Mouse (Mus musculus): ENCODE measurements at regions not wholly inside any gene's neighbourhood (a gene's known extent, or its start where the extent isn't known, plus 50 kb on each side); places are given as distances from the start of the nearest gene placed in this dataset.

DNA sequence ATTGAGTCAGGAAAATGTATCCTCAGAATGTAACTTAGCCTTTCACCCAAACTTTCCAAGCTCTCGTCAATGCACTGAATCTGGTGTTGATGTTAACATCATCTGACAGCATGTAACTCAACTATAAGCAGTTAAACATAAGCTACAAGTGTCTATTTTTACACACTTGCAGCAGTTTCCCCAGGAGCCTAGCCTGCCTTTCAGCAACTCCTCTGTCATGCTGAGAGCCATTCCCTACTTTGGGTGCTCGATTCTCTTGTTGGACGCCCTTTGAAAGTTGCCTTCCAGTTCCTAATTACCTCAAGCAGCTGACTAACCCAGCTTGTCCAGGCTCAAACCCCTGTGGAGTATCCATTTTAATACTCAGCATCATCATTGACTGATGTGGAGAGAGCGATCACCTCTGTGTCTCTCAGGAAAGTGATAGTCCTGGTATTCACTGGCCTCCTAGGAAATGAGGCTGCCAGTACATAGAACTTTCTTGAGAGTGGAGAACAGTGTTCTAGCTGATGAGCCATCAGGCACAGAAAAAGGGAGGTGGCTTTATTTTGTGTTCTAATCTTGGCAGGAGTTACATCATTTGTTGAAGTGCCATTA, 396.8 kb upstream of the Acvr2a start:
- H3K4me3 ChIP-seq, result no peak overlapping the region
- H3K9ac ChIP-seq (ENCODE audit: low read depth, low read length), result no peak overlapping the region
- 51% methylated on average over 4 of the region's 4 CpGs for WGBS
- TF ChIP-seq POLR2A (IDR thresholded peaks at IDR 0.05; ENCODE audit: insufficient read depth, low read depth, low read length) (no peak), CTCF (IDR thresholded peaks at IDR 0.05) (no peak), EP300 (IDR thresholded peaks at IDR 0.05; ENCODE audit: insufficient read depth, low read depth, low read length) (no peak)
- H3K79me2 ChIP-seq (replicated peaks; ENCODE audit: control insufficient read depth, insufficient read depth, low read length), result no peaks in the 10 kb centered on the region
- H3K27me3 ChIP-seq (ENCODE audit: control insufficient read depth, insufficient read depth, low read length), result no peaks in the 10 kb centered on the region
- H3K36me3 ChIP-seq (ENCODE audit: control insufficient read depth, insufficient read depth, low read length), result no peaks in the 10 kb centered on the region
- no peaks in the 10 kb centered on the region; the same call in 1 of the 2 replicates for H3K4me1 ChIP-seq (ENCODE audit: control insufficient read depth, insufficient read depth, low read length)
- peak overlapping the region; percentile 34 for H3K27ac ChIP-seq
- DNase-seq, result peak in 1 of 2 experiments; percentile 8
- intact Hi-C loops (cut with DNase I), result no loop called here

DNA sequence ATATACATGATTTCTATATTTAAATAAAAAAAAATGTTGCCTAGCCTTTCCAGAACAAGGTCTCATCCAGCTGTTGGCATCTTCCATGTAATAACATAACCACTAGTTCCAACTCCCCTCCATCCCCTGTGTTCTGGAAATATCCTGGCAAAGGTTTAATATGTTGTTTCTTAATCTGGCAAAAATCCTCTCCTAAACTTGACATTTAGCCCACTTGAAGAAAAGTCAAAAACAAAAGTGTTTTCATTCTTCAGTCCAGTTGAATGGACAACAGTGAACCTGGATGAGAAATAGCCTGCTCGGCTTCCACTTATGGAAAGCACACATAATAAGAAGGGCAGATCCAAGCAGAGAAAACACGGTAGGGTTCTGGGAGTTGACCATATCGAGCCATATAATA, 393.1 kb upstream of the Acvr2a start:
- Histone ChIP-seq H3K4me3 (no peak overlapping the region), H3K4me1 (ENCODE audit: control insufficient read depth, insufficient read depth, low read length) (peaks cover 1% of the 10 kb centered on the region; the same call in 1 of the 2 replicates), H3K27ac (no peak overlapping the region), H3K27me3 (ENCODE audit: control insufficient read depth, insufficient read depth, low read length) (no peaks in the 10 kb centered on the region), H3K9ac (ENCODE audit: low read depth, low read length) (no peak overlapping the region), H3K79me2 (replicated peaks; ENCODE audit: control insufficient read depth, insufficient read depth, low read length) (no peaks in the 10 kb centered on the region), H3K36me3 (ENCODE audit: control insufficient read depth, insufficient read depth, low read length) (no peaks in the 10 kb centered on the region)
- intact Hi-C loops (cut with DNase I), result no loop called here
- no peak for DNase-seq
- TF ChIP-seq CTCF (IDR thresholded peaks at IDR 0.05), result no peak
- TF ChIP-seq EP300 (IDR thresholded peaks at IDR 0.05; ENCODE audit: insufficient read depth, low read depth, low read length), result no peak
- no peak for TF ChIP-seq POLR2A (IDR thresholded peaks at IDR 0.05; ENCODE audit: insufficient read depth, low read depth, low read length)
- WGBS, result 68% methylated on average over 3 of the region's 3 CpGs

GRCm38 (mm10) chr2:48423861-48424442, 390.0 kb upstream of the Acvr2a start:
- no peak for TF ChIP-seq CTCF (IDR thresholded peaks at IDR 0.05)
- TF ChIP-seq EP300 (IDR thresholded peaks at IDR 0.05; ENCODE audit: insufficient read depth, low read depth, low read length), result no peak
- no peak for TF ChIP-seq POLR2A (IDR thresholded peaks at IDR 0.05; ENCODE audit: insufficient read depth, low read depth, low read length)
- Histone ChIP-seq H3K27ac (no peak overlapping the region), H3K4me3 (no peak overlapping the region), H3K79me2 (replicated peaks; ENCODE audit: control insufficient read depth, insufficient read depth, low read length) (no peaks in the 10 kb centered on the region), H3K9ac (ENCODE audit: low read depth, low read length) (no peak overlapping the region), H3K36me3 (ENCODE audit: control insufficient read depth, insufficient read depth, low read length) (no peaks in the 10 kb centered on the region), H3K4me1 (ENCODE audit: control insufficient read depth, insufficient read depth, low read length) (peaks cover 1% of the 10 kb centered on the region; the same call in 1 of the 2 replicates), H3K27me3 (ENCODE audit: control insufficient read depth, insufficient read depth, low read length) (no peaks in the 10 kb centered on the region)
- intact Hi-C loops (cut with DNase I), result no loop called here
- whole genome bisulfite sequencing, result 73% methylated on average over 9 of the region's 9 CpGs
- no peak for DNase-seq

DNA sequence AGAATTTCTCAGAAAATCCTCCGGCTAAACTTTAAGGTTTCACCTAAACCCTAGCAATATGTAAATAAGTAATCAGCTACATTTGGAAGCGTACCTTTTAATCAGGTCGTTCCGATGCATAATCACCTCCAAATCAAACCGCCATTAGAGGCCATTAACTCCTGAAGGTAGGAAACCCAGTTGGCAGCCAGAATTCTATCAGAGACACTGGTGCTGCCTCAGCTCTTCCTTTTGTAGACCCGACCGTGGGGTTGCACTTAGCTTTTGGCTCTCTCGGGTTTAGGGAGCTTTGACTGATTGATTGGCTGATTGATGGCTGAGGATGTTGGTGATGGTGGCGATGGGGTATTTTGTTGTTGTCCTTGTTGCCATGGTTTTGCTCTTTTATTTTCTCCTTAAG, 389.3 kb upstream of the Acvr2a start:
- Histone ChIP-seq H3K27me3 (ENCODE audit: control insufficient read depth, insufficient read depth, low read length) (no peaks in the 10 kb centered on the region), H3K36me3 (ENCODE audit: control insufficient read depth, insufficient read depth, low read length) (no peaks in the 10 kb centered on the region), H3K4me1 (ENCODE audit: control insufficient read depth, insufficient read depth, low read length) (peaks cover 1% of the 10 kb centered on the region; the same call in 1 of the 2 replicates), H3K27ac (no peak overlapping the region), H3K4me3 (no peak overlapping the region), H3K9ac (ENCODE audit: low read depth, low read length) (no peak overlapping the region), H3K79me2 (replicated peaks; ENCODE audit: control insufficient read depth, insufficient read depth, low read length) (no peaks in the 10 kb centered on the region)
- TF ChIP-seq EP300 (IDR thresholded peaks at IDR 0.05; ENCODE audit: insufficient read depth, low read depth, low read length) (no peak), POLR2A (IDR thresholded peaks at IDR 0.05; ENCODE audit: insufficient read depth, low read depth, low read length) (no peak), CTCF (IDR thresholded peaks at IDR 0.05) (no peak)
- intact Hi-C loops (cut with DNase I), result no loop called here
- WGBS, result 74% methylated on average over 9 of the region's 9 CpGs
- no peak for DNase-seq

DNA sequence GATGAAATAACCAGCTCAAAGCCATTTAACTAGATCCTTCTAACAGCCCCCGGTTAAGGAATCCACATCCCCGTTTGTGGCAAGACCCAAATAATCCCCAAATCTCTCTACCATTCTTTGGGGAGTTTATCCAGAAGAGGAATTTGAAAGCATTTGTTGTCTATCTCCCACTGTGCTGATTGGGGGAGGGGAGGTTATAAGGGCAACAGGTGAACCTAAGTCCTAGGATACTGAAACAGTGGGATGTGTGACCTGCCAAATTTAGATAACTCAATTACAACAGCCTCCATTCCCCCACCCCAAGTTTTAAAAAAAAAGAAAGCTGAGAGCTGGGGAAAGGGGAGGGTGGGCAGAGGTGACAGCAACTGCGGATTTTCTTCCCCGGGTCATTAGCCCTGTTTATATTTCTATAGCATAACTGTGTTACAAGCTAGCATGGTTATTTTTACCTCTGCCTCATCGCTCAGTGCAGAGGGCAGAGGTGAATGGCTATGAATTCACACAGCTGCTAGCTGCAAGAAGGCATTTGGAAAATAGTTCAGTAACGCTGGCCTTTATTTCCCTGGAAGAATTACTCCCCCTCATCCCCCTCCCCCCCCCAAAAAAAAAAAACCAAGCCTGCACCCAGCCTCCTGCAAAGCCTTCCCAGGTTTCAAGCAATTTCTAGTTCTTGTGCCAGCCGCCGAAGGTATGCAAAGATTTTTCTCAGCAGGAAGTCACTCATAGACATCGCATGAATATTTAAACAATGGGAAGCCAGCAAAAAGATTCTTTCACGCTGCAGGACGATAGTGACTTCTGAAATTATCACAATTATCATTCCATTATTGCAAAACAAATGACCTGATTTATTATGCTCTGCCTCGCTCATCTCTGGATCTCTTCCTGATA, 388.5 kb upstream of the Acvr2a start:
- no peak overlapping the region for H3K27ac ChIP-seq
- no peaks in the 10 kb centered on the region for H3K79me2 ChIP-seq (replicated peaks; ENCODE audit: control insufficient read depth, insufficient read depth, low read length)
- intact Hi-C loops (cut with DNase I), result no loop called here
- peaks cover 1% of the 10 kb centered on the region; the same call in 1 of the 2 replicates for H3K4me1 ChIP-seq (ENCODE audit: control insufficient read depth, insufficient read depth, low read length)
- DNase-seq, result no peak
- H3K9ac ChIP-seq (ENCODE audit: low read depth, low read length), result no peak overlapping the region
- H3K4me3 ChIP-seq, result no peak overlapping the region
- H3K36me3 ChIP-seq (ENCODE audit: control insufficient read depth, insufficient read depth, low read length), result no peaks in the 10 kb centered on the region
- 42% methylated on average over 12 of the region's 12 CpGs for WGBS
- TF ChIP-seq CTCF (IDR thresholded peaks at IDR 0.05), result no peak
- TF ChIP-seq EP300 (IDR thresholded peaks at IDR 0.05; ENCODE audit: insufficient read depth, low read depth, low read length), result no peak
- no peak for TF ChIP-seq POLR2A (IDR thresholded peaks at IDR 0.05; ENCODE audit: insufficient read depth, low read depth, low read length)
- no peaks in the 10 kb centered on the region for H3K27me3 ChIP-seq (ENCODE audit: control insufficient read depth, insufficient read depth, low read length)
